Mouse (Mus musculus) hindbrain, embryonic 11.5 days (tissue): ENCODE data around the gene Tbc1d14. TPM values are rescaled to one million over a fixed set of nuclear protein-coding genes. Genes with fewer than 3 reads are reported as not detected.

Source experiments
- ATAC-seq: fragments of 200-750 bp; cut with Nextera tagmentation; 2 replicates; pipeline ENCODE4 v1.8.0; 2017; ENCODE audit warnings: mild to moderate bottlenecking, moderate TSS enrichment, moderate library complexity; ENCODE audit not compliant: low FRiP score
- DNase-seq: peaks from one replicate; pipeline ENCODE4 v3.0.0-alpha.2; 2015; ENCODE audit warnings: low spot score
- H3K27ac ChIP-seq: fragments of 300-500 bp; sonication (generic); 2 replicates; pipeline ENCODE4 v1.5.1; 2014; ENCODE audit warnings: mild to moderate bottlenecking, low read depth, low read length
- H3K27me3 ChIP-seq: fragments of 300-500 bp; sonication (generic); 2 replicates; pipeline ENCODE4 v1.6.1; 2014; ENCODE audit warnings: mild to moderate bottlenecking, low read length, moderate library complexity, mixed read lengths; ENCODE audit not compliant: control insufficient read depth, insufficient read depth
- H3K36me3 ChIP-seq: fragments of 300-500 bp; sonication (generic); 2 replicates; pipeline ENCODE4 v1.6.1; 2014; ENCODE audit warnings: mild to moderate bottlenecking, low read length, moderate library complexity, mixed read lengths; ENCODE audit not compliant: control insufficient read depth, insufficient read depth
- H3K4me1 ChIP-seq: fragments of 300-500 bp; sonication (generic); replicated peaks from 2 replicates; pipeline ENCODE4 v1.6.1; 2014; ENCODE audit warnings: low read length, mixed read lengths; ENCODE audit not compliant: control insufficient read depth, insufficient read depth
- H3K4me2 ChIP-seq: fragments of 300-500 bp; sonication (generic); replicated peaks from 2 replicates; pipeline ENCODE4 v1.6.1; 2014; ENCODE audit warnings: mild to moderate bottlenecking, low read depth, low read length
- H3K4me3 ChIP-seq: fragments of 300-500 bp; sonication (generic); 2 replicates; pipeline ENCODE4 v1.5.1; 2014; ENCODE audit warnings: low read depth, low read length
- H3K9ac ChIP-seq: fragments of 300-500 bp; sonication (generic); 2 replicates; pipeline ENCODE4 v1.6.1; 2014; ENCODE audit warnings: low read depth, low read length
- H3K9me3 ChIP-seq: fragments of 300-500 bp; sonication (generic); 2 replicates; pipeline ENCODE4 v1.6.1; 2016; ENCODE audit warnings: low read length; ENCODE audit not compliant: control insufficient read depth
- WGBS: fragments of 180-500 bp; shearing (Covaris S2); extraction: QIAGEN DNeasy Blood & Tissue Kit; methylation state at CpG from one replicate; pipeline ENCODE4 v1.1.7; 2014; 5-methylcytosine and 5-hydroxymethylcytosine counted together
- polyA plus RNA-seq: library from polyadenylated mRNA; unstranded; fragments of >200 nt; fragmentation: Nextera tagmentation; extraction: Ambion mirVana; gene quantifications from 2 replicates; pipeline ENCODE4 v1.2.1, GENCODE M21; 2014

The Tbc1d14 gene
- polyA plus RNA-seq, 1 experiment from 2014 or later: 38.3 TPM

- DNase-seq: peak; percentile 15
- no peak overlapping the region for H3K4me3 ChIP-seq
Observed at GRCm38 (mm10) chr5:36463391-36463790, 129.7 kb downstream of the Tbc1d14 start.

GRCm38 (mm10) chr5:36462810-36463209, 130.3 kb downstream of the Tbc1d14 start:
- WGBS: 23% methylated on average over 7 of the region's 7 CpGs
- Histone ChIP-seq H3K27me3 (no peaks in the 10 kb centered on the region), H3K9ac (0 out of 2 replicates have a peak overlapping the region, but pooled peaks have one; percentile 4), H3K4me3 (no peak overlapping the region), H3K4me2 (no peak overlapping the region), H3K27ac (no peak overlapping the region), H3K36me3 (no peaks in the 10 kb centered on the region), H3K9me3 (no peaks in the 10 kb centered on the region), H3K4me1 (0 out of 2 replicates have a peak, but pooled peaks cover 3% of the 10 kb centered on the region)
- no peak for ATAC-seq
- DNase-seq: peak; percentile 86

More at GRCm38 (mm10) chr5:36463391-36463790, 129.7 kb downstream of the Tbc1d14 start:
- Histone ChIP-seq H3K9me3 (no peaks in the 10 kb centered on the region), H3K27me3 (no peaks in the 10 kb centered on the region), H3K36me3 (no peaks in the 10 kb centered on the region), H3K9ac (0 out of 2 replicates have a peak overlapping the region, but pooled peaks have one; percentile 4), H3K27ac (no peak overlapping the region), H3K4me2 (no peak overlapping the region), H3K4me1 (0 out of 2 replicates have a peak, but pooled peaks cover 3% of the 10 kb centered on the region)
- no peak for ATAC-seq
- 30% methylated on average over 5 of the region's 5 CpGs for WGBS

GRCm38 (mm10) chr5:36461231-36461630, 131.8 kb downstream of the Tbc1d14 start:
- H3K9ac ChIP-seq: no peak overlapping the region
- no peaks in the 10 kb centered on the region for H3K27me3 ChIP-seq
- H3K9me3 ChIP-seq: no peaks in the 10 kb centered on the region
- no peak overlapping the region for H3K4me2 ChIP-seq
- ATAC-seq (no peak), DNase-seq (no peak)
- H3K4me1 ChIP-seq: 0 out of 2 replicates have a peak, but pooled peaks cover 3% of the 10 kb centered on the region
- H3K36me3 ChIP-seq: no peaks in the 10 kb centered on the region
- 53% methylated on average over 2 of the region's 2 CpGs for WGBS
- no peak overlapping the region for H3K27ac ChIP-seq
- no peak overlapping the region for H3K4me3 ChIP-seq

- Histone ChIP-seq H3K4me1 (no peaks in the 10 kb centered on the region), H3K36me3 (no peaks in the 10 kb centered on the region), H3K4me3 (no peak overlapping the region), H3K27me3 (no peaks in the 10 kb centered on the region), H3K27ac (no peak overlapping the region), H3K9ac (no peak overlapping the region), H3K9me3 (no peaks in the 10 kb centered on the region), H3K4me2 (no peak overlapping the region)
- no peak for ATAC-seq
- WGBS: 82% methylated on average over 2 of the region's 2 CpGs
- DNase-seq: no peak
Observed at GRCm38 (mm10) chr5:36460712-36461111, 132.4 kb downstream of the Tbc1d14 start.

- 16% methylated on average over 4 of the region's 4 CpGs for WGBS
- H3K36me3 ChIP-seq: no peaks in the 10 kb centered on the region
- no peak for ATAC-seq
- no peaks in the 10 kb centered on the region for H3K9me3 ChIP-seq
- no peaks in the 10 kb centered on the region for H3K4me1 ChIP-seq
- H3K4me2 ChIP-seq: no peak overlapping the region
- no peak overlapping the region for H3K4me3 ChIP-seq
- no peak overlapping the region for H3K27ac ChIP-seq
- H3K9ac ChIP-seq: no peak overlapping the region
- no peaks in the 10 kb centered on the region for H3K27me3 ChIP-seq
- peak; percentile 63 for DNase-seq
Observed at GRCm38 (mm10) chr5:36458926-36459325, 134.2 kb downstream of the Tbc1d14 start.

GRCm38 (mm10) chr5:36457706-36458105, 135.4 kb downstream of the Tbc1d14 start:
- no peaks in the 10 kb centered on the region for H3K4me1 ChIP-seq
- H3K27ac ChIP-seq: no peak overlapping the region
- no peak for ATAC-seq
- no peak for DNase-seq
- H3K4me3 ChIP-seq: no peak overlapping the region
- WGBS: 87% methylated on average over 4 of the region's 4 CpGs
- H3K9ac ChIP-seq: no peak overlapping the region
- no peaks in the 10 kb centered on the region for H3K27me3 ChIP-seq
- H3K9me3 ChIP-seq: no peaks in the 10 kb centered on the region
- H3K4me2 ChIP-seq: no peak overlapping the region
- H3K36me3 ChIP-seq: no peaks in the 10 kb centered on the region

GRCm38 (mm10) chr5:36452821-36453220, 140.3 kb downstream of the Tbc1d14 start:
- Histone ChIP-seq H3K27me3 (no peaks in the 10 kb centered on the region), H3K9me3 (no peaks in the 10 kb centered on the region), H3K9ac (no peak overlapping the region), H3K27ac (no peak overlapping the region), H3K4me2 (no peak overlapping the region), H3K4me1 (no peaks in the 10 kb centered on the region), H3K4me3 (no peak overlapping the region), H3K36me3 (no peaks in the 10 kb centered on the region)
- DNase-seq (no peak), ATAC-seq (no peak)
- WGBS: 89% methylated on average over 6 of the region's 6 CpGs

GRCm38 (mm10) chr5:36451872-36452389, 141.1 kb downstream of the Tbc1d14 start:
- H3K4me1 ChIP-seq: no peaks in the 10 kb centered on the region
- H3K4me3 ChIP-seq: no peak overlapping the region
- 70% methylated on average over 10 of the region's 10 CpGs for WGBS
- no peak for DNase-seq
- H3K27ac ChIP-seq: no peak overlapping the region
- H3K9ac ChIP-seq: no peak overlapping the region
- no peak for ATAC-seq
- H3K4me2 ChIP-seq: no peak overlapping the region
- H3K36me3 ChIP-seq: no peaks in the 10 kb centered on the region
- no peaks in the 10 kb centered on the region for H3K27me3 ChIP-seq
- no peaks in the 10 kb centered on the region for H3K9me3 ChIP-seq

- 24% methylated on average over 9 of the region's 10 CpGs for WGBS
- Histone ChIP-seq H3K27me3 (no peaks in the 10 kb centered on the region), H3K4me3 (no peak overlapping the region), H3K36me3 (no peaks in the 10 kb centered on the region), H3K4me2 (no peak overlapping the region), H3K9me3 (no peaks in the 10 kb centered on the region), H3K4me1 (no peaks in the 10 kb centered on the region), H3K9ac (no peak overlapping the region), H3K27ac (no peak overlapping the region)
- no peak for DNase-seq
- no peak for ATAC-seq
Observed at GRCm38 (mm10) chr5:36451119-36451518, 142.0 kb downstream of the Tbc1d14 start.
